Mouse (Mus musculus) heart, postnatal 25 days (tissue): ENCODE measurements around the gene Trim72. TPM values are rescaled to one million over a fixed set of nuclear protein-coding genes. Genes with fewer than 3 reads are reported as not detected.

Source experiments
- DNase-seq: peaks from one replicate; pipeline ENCODE4 v3.0.0; 2022; ENCODE audit warnings: low spot score
- intact Hi-C: fragments of 180-260 bp; cut with DNase I; formaldehyde crosslinking; loops from one replicate; pipeline ENCODE4 v1.15.1; 2025
- total RNA-seq, 2 experiments: library from RNA; stranded (reverse); gene quantifications; 2 replicates each; pipeline ENCODE4 v1.2.3; 2021

Trim72 gene
- total RNA-seq, result 100 to 1,000 TPM; 301 to 325 TPM

- intact Hi-C loops, result no loop called here
- DNase-seq, result peak; percentile 7
These were observed at the start of gene Trim72 for GRCm38 (mm10) chr7:128003688-128004087. Trim72 (plus strand) TSS chr7:128003949.

GRCm38 (mm10) chr7:127959364-127959763 lies 44.4 kb upstream of the Trim72 start:
- intact Hi-C loops, result no loop called here

DNA sequence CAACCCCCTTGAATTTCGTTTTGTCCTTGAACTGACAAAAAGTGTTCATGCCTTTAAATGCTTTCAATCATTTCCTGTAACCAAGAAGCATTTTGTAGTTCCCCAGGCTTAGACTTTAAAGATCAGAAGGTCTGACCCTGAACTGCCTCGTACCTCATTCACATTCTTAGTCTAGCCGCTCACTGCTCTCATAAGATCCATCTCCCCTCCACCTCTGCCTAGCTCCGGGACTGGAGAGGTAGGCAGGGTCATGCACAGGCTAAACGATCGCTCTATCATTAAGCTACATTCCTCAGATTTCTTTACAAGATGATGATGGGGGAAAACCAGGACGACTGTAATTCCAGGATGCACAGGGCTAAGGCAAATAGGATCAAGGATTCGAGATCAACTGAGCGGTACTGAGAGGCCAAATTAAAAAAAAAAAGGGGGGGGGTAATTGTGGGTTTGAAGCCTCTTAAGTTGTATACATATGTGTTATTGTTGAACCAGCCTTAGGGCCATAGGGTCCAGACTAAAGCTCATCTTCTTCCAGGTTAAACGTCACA lies 37.3 kb upstream of the Trim72 start:
- DNase-seq, result no peak
- intact Hi-C loops, result no loop called here

More at GRCm38 (mm10) chr7:127959364-127959763, 44.4 kb upstream of the Trim72 start:
- DNase-seq, result no peak

GRCm38 (mm10) chr7:127967004-127967921 lies 36.5 kb upstream of the Trim72 start, which contains the start of gene Fus:
Fus (plus strand) TSS chr7:127967457.
- DNase-seq, result peak; percentile 91

DNA sequence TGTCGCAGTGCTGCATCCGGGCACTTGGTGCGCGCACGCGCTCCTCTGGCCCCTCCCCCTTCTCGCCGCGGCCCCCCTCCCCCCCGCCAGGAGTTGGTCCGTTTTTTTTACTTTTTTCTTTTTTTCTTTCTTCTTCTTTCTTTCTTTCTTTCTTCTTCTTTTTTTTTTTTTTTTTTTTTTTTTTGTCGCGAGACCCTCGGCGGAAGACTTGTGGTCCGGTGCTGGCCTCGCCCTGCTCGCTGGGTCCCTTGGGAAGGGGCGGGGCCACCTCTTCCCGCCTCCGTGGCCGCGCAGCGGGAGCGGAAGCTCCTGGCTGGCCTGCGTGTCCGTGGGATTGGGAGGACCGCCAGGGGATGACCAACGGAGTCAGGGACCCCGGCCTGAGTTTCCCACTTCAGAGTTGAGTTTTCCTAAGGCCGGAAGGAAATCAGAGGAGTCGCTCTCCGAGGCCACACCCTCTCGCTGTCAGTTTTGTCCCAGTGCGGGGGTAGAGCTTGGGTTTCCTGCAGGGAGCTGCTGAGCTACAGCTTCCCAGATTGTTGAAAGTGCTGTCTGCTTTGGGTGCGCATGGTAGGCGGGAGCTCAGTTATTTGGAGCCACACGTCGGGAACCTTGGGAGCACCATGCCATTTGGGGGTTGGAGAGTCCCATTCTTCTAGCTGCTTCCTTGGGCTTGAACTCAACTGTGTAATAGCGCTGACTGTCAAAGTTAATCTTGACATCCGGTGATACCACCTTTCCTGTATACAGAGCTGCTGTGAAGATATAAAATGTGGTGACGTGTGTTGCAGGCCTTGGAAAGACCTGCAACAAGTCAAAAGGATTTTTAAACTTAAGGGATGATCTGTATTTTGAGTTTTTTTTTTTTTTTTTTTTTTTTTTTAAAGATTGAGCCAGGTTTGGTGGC lies 35.6 kb upstream of the Trim72 start:
- peak; percentile 75 for DNase-seq
- intact Hi-C loops, result no loop called here

More at GRCm38 (mm10) chr7:127967004-127967921, 36.5 kb upstream of the Trim72 start, which contains the start of gene Fus:
- intact Hi-C loops, result no loop called here

GRCm38 (mm10) chr7:127974413-127974930 lies 29.3 kb upstream of the Trim72 start:
- no peak for DNase-seq
- intact Hi-C loops, result loop anchor here (2.0 kb wide), 1 partner anchor 14 kb away; no protein-coding TSS in a partner anchor

- intact Hi-C loops, result no loop called here
- DNase-seq, result no peak
These were observed 24.9 kb upstream of the Trim72 start for GRCm38 (mm10) chr7:127978856-127979255.

DNA sequence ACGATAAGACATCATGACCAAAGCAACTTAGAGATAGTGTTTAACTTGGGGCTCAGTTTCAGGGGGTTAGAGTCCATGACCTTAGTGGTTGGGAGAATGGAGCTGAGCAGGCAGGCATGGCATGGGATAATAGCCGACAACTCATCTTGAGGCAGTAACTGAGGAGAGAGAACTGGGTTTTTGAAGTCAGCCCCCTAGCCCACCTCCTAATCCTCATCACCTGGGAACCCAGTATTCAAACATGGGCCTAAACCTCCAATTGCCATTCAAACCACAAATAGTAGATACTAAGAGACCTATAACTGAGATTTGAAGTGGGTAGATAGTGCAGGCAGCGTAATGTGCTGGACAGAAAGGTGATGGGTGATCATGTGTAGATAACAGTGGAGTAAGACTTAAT lies 23.1 kb upstream of the Trim72 start:
- DNase-seq, result no peak
- intact Hi-C loops, result no loop called here

GRCm38 (mm10) chr7:127988904-127989303 lies 14.8 kb upstream of the Trim72 start:
- intact Hi-C loops, result loop anchor here (2.0 kb wide), 1 partner anchor 14 kb away; no protein-coding TSS in a partner anchor
- no peak for DNase-seq

GRCm38 (mm10) chr7:127991643-127992487 lies 11.9 kb upstream of the Trim72 start:
- intact Hi-C loops, result no loop called here

DNA sequence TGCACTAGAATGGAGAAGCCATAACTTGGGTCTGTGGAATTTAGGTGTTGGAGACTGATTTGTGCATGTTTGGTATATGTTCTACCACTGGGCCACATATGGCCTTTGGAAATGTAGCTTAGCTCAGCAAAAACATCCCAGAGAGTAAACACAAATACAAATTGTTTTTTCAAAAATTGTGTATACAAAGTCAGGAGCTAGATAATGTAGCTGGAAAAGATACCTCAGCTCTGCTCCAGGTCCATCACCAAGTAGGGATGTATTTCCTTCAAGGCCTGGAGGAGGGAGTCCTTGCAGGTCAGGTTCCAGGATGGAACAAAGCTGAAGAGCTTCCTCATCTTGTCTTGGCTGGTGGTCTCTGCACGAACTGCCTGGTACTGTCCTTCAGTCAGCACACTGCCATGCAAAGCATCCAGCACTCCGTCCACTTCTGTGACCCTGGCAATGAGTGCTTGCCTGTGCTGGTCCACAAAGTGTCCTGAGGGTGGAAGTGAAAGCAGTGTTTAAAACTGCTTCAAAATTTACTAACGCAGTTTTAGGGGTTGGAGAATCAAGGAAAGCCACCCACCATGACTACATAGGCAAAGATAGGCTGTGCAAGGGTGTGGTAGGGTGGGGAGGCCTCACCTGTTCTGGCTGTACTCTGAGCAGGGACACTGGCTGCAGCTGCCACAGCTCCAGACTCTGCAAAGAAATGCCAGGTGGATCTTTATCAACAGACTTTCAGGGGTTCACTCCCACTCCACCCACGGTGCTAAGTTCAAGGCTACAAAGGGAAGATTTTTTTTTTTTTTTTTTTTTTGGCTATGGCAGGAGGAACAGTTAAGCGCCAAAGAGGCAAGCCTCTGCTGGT lies 11.0 kb upstream of the Trim72 start:
- no peak for DNase-seq
- intact Hi-C loops, result no loop called here

More at GRCm38 (mm10) chr7:127991643-127992487, 11.9 kb upstream of the Trim72 start:
- no peak for DNase-seq

GRCm38 (mm10) chr7:127993341-127993977 lies 10.3 kb upstream of the Trim72 start, which contains the start of gene Pycard:
Pycard (minus strand) TSS chr7:127993867.
- intact Hi-C loops, result no loop called here

GRCm38 (mm10) chr7:127999436-127999835 lies 4.3 kb upstream of the Trim72 start:
- no peak for DNase-seq
- intact Hi-C loops, result no loop called here

More at GRCm38 (mm10) chr7:127993341-127993977, 10.3 kb upstream of the Trim72 start, which contains the start of gene Pycard:
- peak; percentile 36 for DNase-seq

GRCm38 (mm10) chr7:128000068-128000950 lies 3.4 kb upstream of the Trim72 start:
- no peak for DNase-seq
- intact Hi-C loops, result no loop called here

- intact Hi-C loops, result no loop called here
- DNase-seq, result no peak
These were observed 651 bp upstream of the Trim72 start for GRCm38 (mm10) chr7:128003098-128003497.

GRCm38 (mm10) chr7:128004150-128004486 lies 369 bp downstream of the Trim72 start:
- DNase-seq, result no peak
- intact Hi-C loops, result no loop called here
